Mouse (Mus musculus): ENCODE data around the gene Clec3b.

- TF ChIP-seq CTCF (IDR thresholded peaks at IDR 0.05; ENCODE audit: low read depth) = no peak
- TF ChIP-seq EP300 (optimal IDR thresholded peaks at IDR 0.05) = no peak
Measured at GRCm38 (mm10) chr9:123161792-123162191, 11.0 kb downstream of the Clec3b start.

All from stomach, postnatal 0 days (tissue).